Mouse (Mus musculus) brain, adult 2 months (tissue): ENCODE data around the gene AI837181.

Experiments
- DNase-seq: peaks from one replicate; pipeline ENCODE4 v3.0.0; 2011; ENCODE audit warnings: low read depth, low spot score

The AI837181 gene

GRCm38 (mm10) chr19:5445747-5446146 lies 20.8 kb downstream of the AI837181 start:
- DNase-seq = no peak

DNA sequence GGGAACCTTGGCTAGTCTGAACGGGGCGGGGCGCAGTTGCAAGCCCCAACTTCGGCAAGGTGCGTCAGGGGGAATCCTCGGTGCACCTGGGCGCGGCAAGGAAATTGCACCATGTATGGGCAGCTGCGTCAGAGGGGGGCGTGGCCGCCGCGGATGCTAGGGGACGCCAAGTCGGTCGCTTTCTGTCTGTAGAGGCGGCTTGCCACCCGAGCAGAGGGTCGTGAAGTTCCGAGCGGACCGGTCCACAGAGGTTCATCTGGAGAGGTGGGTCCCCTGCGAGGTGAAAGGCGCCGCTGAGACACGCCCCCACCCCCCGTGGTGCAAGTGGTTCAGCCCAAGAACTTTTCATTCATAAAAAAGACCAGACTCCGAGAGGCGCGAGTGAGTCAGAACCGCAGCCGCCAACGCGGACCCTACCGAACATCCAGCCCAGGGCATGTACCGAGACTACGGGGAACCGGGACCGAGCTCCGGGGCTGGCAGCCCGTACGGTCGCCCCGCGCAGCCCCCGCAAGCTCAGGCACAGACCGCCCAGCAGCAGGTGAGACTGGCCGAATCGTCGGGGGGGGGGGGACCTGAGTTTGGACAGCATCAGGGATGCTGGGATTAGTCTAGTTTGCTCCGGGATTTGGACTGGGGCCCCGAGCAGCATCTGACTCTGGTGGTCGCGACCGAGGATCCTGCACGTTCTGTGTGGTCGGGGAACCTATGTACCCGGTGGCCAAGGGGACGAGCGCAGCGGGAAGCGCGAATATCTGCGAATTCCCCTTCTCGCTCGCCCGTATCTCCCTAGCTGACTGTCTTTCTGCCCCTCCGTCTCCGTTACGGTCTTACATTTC lies 22.8 kb downstream of the AI837181 start, which contains the start of gene Fosl1:
TSS of gene Fosl1 (plus strand) at position 33 of the 839 bp plus-strand sequence.
- peak; percentile 77 for DNase-seq

- no peak for DNase-seq
Measured at GRCm38 (mm10) chr19:5448354-5449150, 23.6 kb downstream of the AI837181 start.

- no peak for DNase-seq
Measured at GRCm38 (mm10) chr19:5449673-5450072, 24.7 kb downstream of the AI837181 start.

- no peak for DNase-seq
Measured at GRCm38 (mm10) chr19:5451766-5452165, 26.8 kb downstream of the AI837181 start.

GRCm38 (mm10) chr19:5455037-5455436 lies 30.1 kb downstream of the AI837181 start:
- DNase-seq = peak; percentile 7

DNA sequence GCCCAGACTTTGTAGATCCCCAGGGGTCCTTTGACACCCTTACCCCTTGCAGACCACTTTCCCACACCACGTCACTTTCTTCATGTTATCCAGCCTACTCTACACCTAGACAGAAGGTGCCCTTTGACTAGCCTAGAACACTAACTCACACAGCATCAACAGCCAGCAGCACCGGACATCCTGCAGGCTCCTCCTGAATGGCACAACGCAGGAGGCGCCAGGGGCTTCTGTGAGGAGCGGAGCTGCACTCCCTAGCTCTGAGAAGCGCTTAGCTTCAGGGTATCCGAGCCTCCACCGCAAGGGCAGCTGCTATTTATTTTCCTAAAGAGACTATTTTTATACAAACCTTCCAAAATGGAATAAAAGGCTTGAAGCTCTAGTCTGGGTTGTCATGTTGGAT lies 30.6 kb downstream of the AI837181 start:
- DNase-seq = peak; percentile 31

GRCm38 (mm10) chr19:5456241-5456921 lies 31.4 kb downstream of the AI837181 start:
- peak; percentile 31 for DNase-seq

- DNase-seq = peak; percentile 98
Measured at GRCm38 (mm10) chr19:5456922-5457745, 32.2 kb downstream of the AI837181 start.

- peak; percentile 52 for DNase-seq
Measured at GRCm38 (mm10) chr19:5457746-5458442, 33.0 kb downstream of the AI837181 start, which contains the start of gene Ccdc85b. Ccdc85b (minus strand) TSS chr19:5457894.

- DNase-seq = peak; percentile 88
Measured at GRCm38 (mm10) chr19:5459019-5459418, 34.1 kb downstream of the AI837181 start.

- peak; percentile 51 for DNase-seq
Measured at GRCm38 (mm10) chr19:5459896-5460295, 35.0 kb downstream of the AI837181 start.

DNA sequence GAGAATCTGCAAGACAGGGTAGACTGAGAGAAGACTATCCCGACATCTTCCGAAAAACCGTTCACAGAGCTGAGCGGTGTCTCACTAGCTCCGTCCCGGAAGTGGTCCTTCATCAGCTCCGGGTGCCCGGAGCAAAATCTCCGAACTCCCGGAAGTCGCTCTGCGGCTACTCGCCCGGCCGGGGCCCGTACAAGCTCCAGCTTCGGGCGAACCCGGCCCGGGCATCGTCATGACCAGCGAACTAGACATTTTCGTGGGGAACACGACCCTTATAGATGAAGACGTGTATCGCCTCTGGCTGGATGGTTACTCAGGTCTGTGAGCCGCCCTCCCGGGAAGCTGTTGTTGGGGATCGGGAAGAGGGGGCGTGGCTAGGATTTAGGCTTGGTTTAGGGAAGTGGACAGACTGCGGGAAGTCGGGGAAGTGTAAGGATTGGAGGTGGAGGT lies 35.5 kb downstream of the AI837181 start, which contains the start of gene Fibp:
TSS of gene Fibp (plus strand) at position 151 of the 447 bp plus-strand sequence.
- peak; percentile 95 for DNase-seq

DNA sequence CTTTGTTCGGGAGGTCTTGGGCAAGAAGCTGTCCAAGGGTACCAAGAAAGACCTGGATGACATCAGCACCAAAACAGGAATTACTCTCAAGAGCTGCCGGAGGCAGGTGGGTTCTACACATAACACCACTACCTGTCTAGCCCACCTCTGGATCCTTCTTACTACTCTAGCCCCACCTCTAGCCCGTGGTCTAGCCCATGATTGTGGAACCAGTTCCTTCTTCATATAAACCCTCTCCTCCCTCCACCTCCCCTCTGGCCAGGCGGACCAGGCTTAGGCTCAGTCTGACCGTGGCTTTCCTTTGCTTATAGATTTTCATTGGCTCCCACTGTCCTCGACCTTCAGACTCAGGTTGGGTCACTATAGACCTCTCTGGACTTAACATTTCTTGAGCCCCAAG lies 36.5 kb downstream of the AI837181 start:
- peak; percentile 0 for DNase-seq

DNA sequence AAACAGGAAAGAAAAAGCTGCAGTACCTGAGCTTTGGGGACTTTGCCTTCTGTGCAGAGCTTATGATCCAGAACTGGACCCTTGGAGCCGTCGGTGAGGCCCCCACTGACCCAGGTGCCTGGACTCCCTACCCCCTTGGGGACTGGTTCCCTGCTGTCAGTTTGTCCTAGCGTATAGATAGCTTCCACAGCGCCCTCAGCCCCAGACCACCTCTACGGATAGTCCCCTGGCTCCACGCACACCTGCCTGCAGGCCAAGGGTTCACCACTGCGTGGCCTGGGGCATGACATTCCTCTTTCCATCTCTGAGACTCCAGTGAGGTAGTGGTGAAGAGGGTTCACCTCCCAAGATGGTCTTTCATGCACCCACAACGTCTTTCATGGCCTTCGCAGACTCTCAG lies 38.3 kb downstream of the AI837181 start:
- DNase-seq = no peak

- DNase-seq = peak; percentile 77
Measured at GRCm38 (mm10) chr19:5463791-5464562, 39.0 kb downstream of the AI837181 start.

DNA sequence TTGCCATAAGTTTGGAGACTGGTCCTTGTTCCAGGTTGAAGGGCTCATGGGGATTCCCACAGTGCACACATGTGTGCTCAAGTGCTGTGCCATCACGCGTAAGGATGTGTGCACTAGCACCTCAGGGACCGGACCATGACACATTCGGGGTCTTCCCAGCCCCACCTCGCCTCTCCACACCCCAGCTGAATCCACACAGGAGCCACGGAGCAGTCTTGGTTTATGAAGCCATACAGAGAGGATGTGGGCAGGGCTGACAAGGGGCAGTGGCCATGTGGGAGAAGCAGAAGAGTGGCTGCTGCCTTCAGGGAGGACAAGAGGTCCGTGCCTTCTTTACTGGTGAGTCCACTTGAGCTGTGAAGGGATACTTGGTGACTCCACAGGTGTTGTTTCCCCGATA lies 40.1 kb downstream of the AI837181 start:
- DNase-seq = no peak

- no peak for DNase-seq
Measured at GRCm38 (mm10) chr19:5466916-5467500, 42.1 kb downstream of the AI837181 start.

- no peak for DNase-seq
Measured at GRCm38 (mm10) chr19:5468374-5468773, 43.4 kb downstream of the AI837181 start, which contains the start of gene Ctsw. Ctsw (minus strand) TSS chr19:5468507.
